Mouse (Mus musculus): ENCODE results near the gene Nos1ap.

Nos1ap gene

GRCm38 (mm10) chr1:170545286-170545685 is 44.4 kb downstream of the Nos1ap start:
- DNase-seq (ENCODE audit: low read depth) = no peak

- no peak for DNase-seq (ENCODE audit: low read depth)
Measured at GRCm38 (mm10) chr1:170539507-170539906, 50.2 kb downstream of the Nos1ap start.

- no peak for DNase-seq (ENCODE audit: low read depth)
Measured at GRCm38 (mm10) chr1:170538481-170539061, 51.1 kb downstream of the Nos1ap start.

GRCm38 (mm10) chr1:170536344-170536743 is 53.3 kb downstream of the Nos1ap start:
- no peak for DNase-seq (ENCODE audit: low read depth)

GRCm38 (mm10) chr1:170535221-170535620 is 54.4 kb downstream of the Nos1ap start:
- no peak for DNase-seq (ENCODE audit: low read depth)

GRCm38 (mm10) chr1:170531286-170531685 is 58.4 kb downstream of the Nos1ap start:
- no peak for DNase-seq (ENCODE audit: low read depth)

GRCm38 (mm10) chr1:170530456-170530855 is 59.2 kb downstream of the Nos1ap start:
- DNase-seq (ENCODE audit: low read depth) = no peak

GRCm38 (mm10) chr1:170522891-170523290 is 66.8 kb downstream of the Nos1ap start:
- no peak for DNase-seq (ENCODE audit: low read depth)

- DNase-seq (ENCODE audit: low read depth) = no peak
Measured at GRCm38 (mm10) chr1:170521520-170522205, 68.0 kb downstream of the Nos1ap start.

GRCm38 (mm10) chr1:170520206-170520605 is 69.5 kb downstream of the Nos1ap start:
- DNase-seq (ENCODE audit: low read depth) = no peak

- DNase-seq (ENCODE audit: low read depth) = no peak
Measured at GRCm38 (mm10) chr1:170519631-170520030, 70.0 kb downstream of the Nos1ap start.

- no peak for DNase-seq (ENCODE audit: low read depth)
Measured at GRCm38 (mm10) chr1:170516182-170516581, 73.5 kb downstream of the Nos1ap start.

- no peak for DNase-seq (ENCODE audit: low read depth)
Measured at GRCm38 (mm10) chr1:170515455-170515854, 74.2 kb downstream of the Nos1ap start.

GRCm38 (mm10) chr1:170514226-170514625 is 75.4 kb downstream of the Nos1ap start:
- no peak for DNase-seq (ENCODE audit: low read depth)

- DNase-seq (ENCODE audit: low read depth) = no peak
Measured at GRCm38 (mm10) chr1:170512429-170513097, 77.1 kb downstream of the Nos1ap start.

- DNase-seq (ENCODE audit: low read depth) = no peak
Measured at GRCm38 (mm10) chr1:170510595-170511240, 78.9 kb downstream of the Nos1ap start.

GRCm38 (mm10) chr1:170506309-170506708 is 83.4 kb downstream of the Nos1ap start:
- no peak for DNase-seq (ENCODE audit: low read depth)

- DNase-seq (ENCODE audit: low read depth) = no peak
Measured at GRCm38 (mm10) chr1:170505107-170505506, 84.6 kb downstream of the Nos1ap start.

GRCm38 (mm10) chr1:170504378-170504777 is 85.3 kb downstream of the Nos1ap start:
- no peak for DNase-seq (ENCODE audit: low read depth)

GRCm38 (mm10) chr1:170503277-170503739 is 86.4 kb downstream of the Nos1ap start:
- no peak for DNase-seq (ENCODE audit: low read depth)

GRCm38 (mm10) chr1:170502491-170503276 is 87.0 kb downstream of the Nos1ap start:
- DNase-seq (ENCODE audit: low read depth) = no peak

- no peak for DNase-seq (ENCODE audit: low read depth)
Measured at GRCm38 (mm10) chr1:170501970-170502369, 87.7 kb downstream of the Nos1ap start.
